Mouse (Mus musculus) forebrain, postnatal 0 days (tissue): Measurements from ENCODE around the gene Pik3r6. TPM values are rescaled to one million over a fixed set of nuclear protein-coding genes. Genes with fewer than 3 reads are reported as not detected.

ENCODE experiments used
- ATAC-seq: fragments of 200-750 bp; cut with Nextera tagmentation; 2 replicates; pipeline ENCODE4 v1.8.0; 2017; ENCODE audit warnings: mild to moderate bottlenecking, moderate library complexity
- DNase-seq: peaks from one replicate; pipeline ENCODE4 v3.0.0-alpha.2; 2015
- H3K27ac ChIP-seq: fragments of 300-500 bp; sonication (generic); 2 replicates; pipeline ENCODE4 v1.5.1; 2014; ENCODE audit warnings: low read depth, mild to moderate bottlenecking, antibody characterized with exemption, low read length, moderate library complexity, mixed read lengths
- H3K27me3 ChIP-seq: fragments of 300-500 bp; sonication (generic); 2 replicates; pipeline ENCODE4 v1.6.1; 2014; ENCODE audit warnings: mild to moderate bottlenecking, low read length, mixed read lengths; ENCODE audit not compliant: insufficient read depth
- H3K36me3 ChIP-seq: fragments of 300-500 bp; sonication (generic); 2 replicates; pipeline ENCODE4 v1.6.1; 2014; ENCODE audit warnings: mild to moderate bottlenecking, moderate library complexity; ENCODE audit not compliant: insufficient read depth
- H3K4me1 ChIP-seq: fragments of 300-500 bp; sonication (generic); 2 replicates; pipeline ENCODE4 v1.6.1; 2014; ENCODE audit warnings: antibody characterized with exemption; ENCODE audit not compliant: insufficient read depth
- H3K4me2 ChIP-seq: fragments of 300-500 bp; sonication (generic); 2 replicates; pipeline ENCODE4 v1.6.1; 2014; ENCODE audit warnings: low read depth, mild to moderate bottlenecking, moderate library complexity
- H3K4me3 ChIP-seq: fragments of 300-500 bp; sonication (generic); 2 replicates; pipeline ENCODE4 v1.5.1; 2014; ENCODE audit warnings: low read depth, low read length, mixed read lengths
- H3K9ac ChIP-seq: fragments of 300-500 bp; sonication (generic); 2 replicates; pipeline ENCODE4 v1.6.1; 2014; ENCODE audit warnings: mild to moderate bottlenecking
- H3K9me3 ChIP-seq: fragments of 300-500 bp; sonication (generic); 2 replicates; pipeline ENCODE4 v1.6.1; 2016; ENCODE audit warnings: low read length
- CTCF ChIP-seq: sonication (generic); IDR thresholded peaks from 2 replicates; pipeline ENCODE4 v1.5.1; 2016; ENCODE audit warnings: antibody characterized with exemption, control low read depth, low read depth
- WGBS: fragments of 180-500 bp; shearing (Covaris S2); extraction: QIAGEN DNeasy Blood & Tissue Kit; methylation state at CpG from one replicate; pipeline ENCODE4 v1.1.7; 2014; 5-methylcytosine and 5-hydroxymethylcytosine counted together
- polyA plus RNA-seq: library from polyadenylated mRNA; unstranded; fragments of >200 nt; fragmentation: Nextera tagmentation; extraction: Ambion mirVana; gene quantifications from 2 replicates; pipeline ENCODE4 v1.2.1, GENCODE M21; 2015
- total RNA-seq: library from RNA; depleted of rRNA; stranded (reverse); fragments of >200 nt; gene quantifications from 2 replicates; pipeline ENCODE4 v1.2.3, GENCODE M21; 2014

The Pik3r6 gene
- total and polyA plus RNA-seq, 2 experiments from 2014 or later, result 1.5 to 1.8 TPM

DNA sequence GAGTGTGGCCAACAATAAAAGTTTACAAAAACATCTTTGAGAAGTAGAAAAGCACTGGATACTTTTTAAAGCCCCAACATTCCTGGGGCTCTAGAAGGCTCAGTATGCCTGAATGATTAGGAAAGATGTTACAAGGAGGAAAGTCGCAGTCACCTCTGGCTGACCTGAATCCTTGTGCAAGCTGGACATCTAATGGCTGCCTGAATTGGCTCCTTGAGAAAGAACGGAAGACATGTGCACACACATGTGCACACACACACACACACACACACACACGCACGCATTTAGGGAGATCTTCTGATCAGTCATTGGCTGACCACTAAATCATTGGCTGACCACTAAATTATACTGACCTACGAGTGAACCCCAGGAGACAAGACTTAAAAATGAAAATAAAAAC, 68.0 kb downstream of the Pik3r6 start:
- no peak overlapping the region for H3K9ac ChIP-seq
- DNase-seq, result no peak
- no peak overlapping the region for H3K4me3 ChIP-seq
- H3K27me3 ChIP-seq, result no peaks in the 10 kb centered on the region
- 0 out of 2 replicates have a peak, but pooled peaks cover 4% of the 10 kb centered on the region for H3K4me1 ChIP-seq
- H3K4me2 ChIP-seq, result no peak overlapping the region
- H3K9me3 ChIP-seq, result no peaks in the 10 kb centered on the region
- ATAC-seq, result no peak
- H3K36me3 ChIP-seq, result no peaks in the 10 kb centered on the region
- H3K27ac ChIP-seq, result no peak overlapping the region
- no peak for TF ChIP-seq CTCF
- WGBS, result 86% methylated on average over 5 of the region's 5 CpGs

DNA sequence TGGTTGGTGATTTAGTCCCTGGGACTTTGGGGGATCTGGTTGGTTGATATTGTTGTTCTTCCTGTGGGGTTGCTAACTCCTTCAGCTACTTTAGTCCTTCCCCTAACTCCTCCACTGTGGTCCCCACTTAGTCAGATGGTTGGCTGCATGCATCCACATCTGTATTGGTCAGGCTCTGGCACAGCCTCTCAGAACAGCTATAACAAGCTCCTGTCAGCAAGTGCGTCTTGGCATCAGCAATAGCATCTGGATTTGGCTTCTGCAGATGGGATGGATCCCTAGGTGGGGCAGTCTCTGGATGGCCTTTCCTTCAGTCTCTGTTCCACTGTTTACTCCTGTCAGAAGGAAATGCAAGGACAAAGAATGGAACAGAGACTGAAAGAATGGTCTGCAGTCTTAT, 74.3 kb downstream of the Pik3r6 start:
- Histone ChIP-seq H3K4me1 (peaks cover 9% of the 10 kb centered on the region), H3K27ac (no peak overlapping the region), H3K4me3 (no peak overlapping the region), H3K9ac (no peak overlapping the region), H3K36me3 (no peaks in the 10 kb centered on the region), H3K4me2 (no peak overlapping the region), H3K9me3 (no peaks in the 10 kb centered on the region), H3K27me3 (no peaks in the 10 kb centered on the region)
- 84% methylated on average over 1 of the region's 1 CpGs for WGBS
- no peak for TF ChIP-seq CTCF
- DNase-seq, result no peak
- no peak for ATAC-seq

DNA sequence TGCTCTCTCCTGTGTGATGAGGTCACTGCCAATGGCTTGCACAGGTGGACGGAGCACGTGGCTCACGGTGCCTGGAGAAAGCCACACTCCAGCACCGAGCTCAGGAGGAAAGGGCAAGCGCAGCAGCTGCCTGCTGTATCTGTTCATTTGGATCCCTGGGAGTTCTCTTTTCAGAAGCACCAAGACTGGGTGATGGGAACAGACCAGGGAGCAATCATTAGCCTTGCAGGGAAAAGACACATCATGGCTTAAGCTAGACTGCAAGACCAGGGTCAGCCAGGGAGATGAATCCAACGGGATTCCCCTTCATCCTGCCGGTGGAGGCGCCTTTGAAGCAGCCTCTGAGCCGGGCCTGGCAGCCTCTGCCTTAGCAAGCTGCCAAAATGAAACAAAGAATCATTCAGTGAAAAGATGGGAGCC, 76.7 kb downstream of the Pik3r6 start:
- Histone ChIP-seq H3K27me3 (no peaks in the 10 kb centered on the region), H3K4me2 (no peak overlapping the region), H3K27ac (peak overlapping the region; percentile 74), H3K36me3 (no peaks in the 10 kb centered on the region), H3K9me3 (no peaks in the 10 kb centered on the region), H3K4me1 (peaks cover 19% of the 10 kb centered on the region), H3K9ac (peak overlapping the region; percentile 18; the same call in 1 of the 2 replicates), H3K4me3 (no peak overlapping the region)
- WGBS, result 12% methylated on average over 9 of the region's 9 CpGs
- ATAC-seq (peak; percentile 58), DNase-seq (peak; percentile 80)
- peak; percentile 25; the same call in 1 of the 2 replicates for TF ChIP-seq CTCF

DNA sequence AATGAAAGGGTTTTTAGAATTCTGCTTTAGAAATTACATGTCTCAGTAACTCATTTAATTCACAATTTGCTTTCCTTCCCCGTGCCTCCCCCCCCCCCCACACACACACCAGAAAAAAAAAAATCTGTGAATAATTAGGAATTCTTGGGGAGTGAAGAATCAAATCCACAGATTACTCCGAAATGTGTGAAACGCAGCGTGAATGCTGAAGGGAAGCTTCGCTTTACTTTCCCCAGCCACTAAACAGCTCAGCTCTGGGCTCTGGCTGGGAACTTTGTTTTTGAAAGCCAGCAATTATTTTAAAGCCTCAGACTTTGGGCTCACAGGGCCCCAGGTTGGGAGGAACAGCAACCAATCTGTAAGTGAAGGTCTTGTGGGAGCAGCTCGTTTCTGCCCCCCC, 77.7 kb downstream of the Pik3r6 start:
- H3K9me3 ChIP-seq, result no peaks in the 10 kb centered on the region
- H3K27ac ChIP-seq, result 0 out of 2 replicates have a peak overlapping the region, but pooled peaks have one; percentile 36
- no peaks in the 10 kb centered on the region for H3K36me3 ChIP-seq
- H3K27me3 ChIP-seq, result no peaks in the 10 kb centered on the region
- WGBS, result 12% methylated on average over 6 of the region's 6 CpGs
- peaks cover 19% of the 10 kb centered on the region for H3K4me1 ChIP-seq
- no peak overlapping the region for H3K9ac ChIP-seq
- TF ChIP-seq CTCF, result no peak
- 0 out of 2 replicates have a peak, but pooled peaks have one; percentile 26 for ATAC-seq
- peak; percentile 49 for DNase-seq
- H3K4me3 ChIP-seq, result no peak overlapping the region
- no peak overlapping the region for H3K4me2 ChIP-seq

DNA sequence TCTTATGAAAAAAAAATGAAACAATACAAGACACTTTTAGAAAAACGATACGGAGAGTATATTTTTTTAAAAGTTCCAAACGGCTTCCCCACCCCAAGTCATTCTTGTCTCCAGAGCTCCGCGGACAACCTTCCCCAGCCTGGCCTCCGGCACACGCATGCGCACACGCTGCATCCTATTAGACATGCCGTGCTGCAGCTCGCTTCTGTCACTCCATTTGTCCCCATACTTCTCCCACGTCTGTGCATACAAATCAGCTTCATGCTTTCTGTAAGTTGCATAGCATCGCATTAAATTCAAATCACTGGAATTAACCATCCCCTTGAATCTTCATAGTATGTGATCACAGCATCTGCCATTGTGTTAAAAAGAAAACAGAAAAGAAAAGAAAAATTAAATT, 80.4 kb downstream of the Pik3r6 start:
- Histone ChIP-seq H3K9ac (no peak overlapping the region), H3K27ac (no peak overlapping the region), H3K36me3 (no peaks in the 10 kb centered on the region), H3K4me3 (no peak overlapping the region), H3K27me3 (no peaks in the 10 kb centered on the region), H3K4me1 (peaks cover 19% of the 10 kb centered on the region), H3K9me3 (no peaks in the 10 kb centered on the region), H3K4me2 (peak overlapping the region; percentile 21; the same call in 1 of the 2 replicates)
- DNase-seq (peak; percentile 87), ATAC-seq (peak; percentile 81)
- 47% methylated on average over 13 of the region's 13 CpGs for WGBS
- TF ChIP-seq CTCF, result no peak

DNA sequence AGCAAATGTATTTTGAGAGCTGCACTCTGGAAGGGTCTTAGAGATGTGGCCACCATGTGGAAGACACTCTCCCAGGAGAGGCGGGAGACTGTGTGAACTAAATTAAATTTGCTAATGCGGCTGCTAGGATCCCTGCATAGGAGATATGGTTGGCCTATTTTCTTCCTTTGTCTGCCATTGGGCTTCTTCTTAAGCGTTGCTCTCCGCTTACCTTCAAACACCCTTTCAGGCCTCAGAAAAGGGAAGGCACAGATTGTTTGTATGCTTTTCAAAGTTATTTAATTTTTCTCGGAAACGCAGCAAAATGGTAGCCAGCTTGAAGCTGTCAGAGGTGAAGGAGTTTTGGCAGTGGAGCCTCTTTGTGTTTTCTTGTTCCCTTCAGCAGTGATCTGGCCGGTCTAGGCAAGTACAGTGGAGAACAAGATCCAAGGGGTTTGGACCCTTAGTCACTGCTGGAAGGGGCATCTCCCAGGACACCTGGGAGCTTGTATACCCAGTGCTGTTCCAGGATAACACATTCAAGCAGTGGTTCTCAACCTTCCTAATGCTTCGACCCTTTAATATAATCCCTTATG, 81.2 kb downstream of the Pik3r6 start:
- ATAC-seq, result no peak; the same call in 1 of the 2 replicates

DNA sequence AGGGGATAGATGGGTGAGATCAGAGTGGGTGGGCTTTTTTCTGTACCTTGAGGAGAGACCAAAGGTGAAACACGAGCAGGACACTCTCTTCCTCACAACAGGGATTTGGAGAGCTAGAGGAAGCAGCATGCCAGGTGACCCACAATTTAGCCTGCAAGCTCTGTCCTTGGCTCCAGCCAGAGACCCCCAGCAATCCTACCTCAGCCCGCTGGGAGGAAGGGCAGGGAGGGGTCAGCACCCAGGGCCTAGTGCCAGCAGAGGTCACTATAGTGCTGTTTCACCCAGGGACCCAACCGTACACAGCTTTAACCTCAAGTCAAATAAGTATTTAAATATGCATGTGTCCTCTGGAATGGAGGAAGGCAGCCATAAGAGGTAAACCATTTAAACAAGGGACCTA, 83.1 kb downstream of the Pik3r6 start:
- no peak for ATAC-seq
- peak; percentile 44 for TF ChIP-seq CTCF

More for the DNA sequence above, 81.2 kb downstream of the Pik3r6 start:
- Histone ChIP-seq H3K4me2 (no peak overlapping the region), H3K4me1 (peaks cover 15% of the 10 kb centered on the region; the same call in 1 of the 2 replicates), H3K36me3 (no peaks in the 10 kb centered on the region), H3K9me3 (no peaks in the 10 kb centered on the region), H3K27ac (peak overlapping the region; percentile 83), H3K4me3 (no peak overlapping the region), H3K9ac (no peak overlapping the region), H3K27me3 (no peaks in the 10 kb centered on the region)
- no peak for TF ChIP-seq CTCF
- 47% methylated on average over 8 of the region's 8 CpGs for WGBS
- peak; percentile 60 for DNase-seq

More for the DNA sequence above, 83.1 kb downstream of the Pik3r6 start:
- 24% methylated on average over 3 of the region's 3 CpGs for WGBS
- H3K9ac ChIP-seq, result no peak overlapping the region
- DNase-seq, result no peak
- no peak overlapping the region for H3K4me2 ChIP-seq
- no peaks in the 10 kb centered on the region for H3K27me3 ChIP-seq
- H3K36me3 ChIP-seq, result no peaks in the 10 kb centered on the region
- H3K9me3 ChIP-seq, result no peaks in the 10 kb centered on the region
- H3K27ac ChIP-seq, result no peak overlapping the region
- H3K4me1 ChIP-seq, result peaks cover 10% of the 10 kb centered on the region; the same call in 1 of the 2 replicates
- H3K4me3 ChIP-seq, result no peak overlapping the region
